Mouse (Mus musculus) cortical plate, adult 2 months (tissue): ENCODE data around the gene Tlx2.

Source experiments
- CTCF ChIP-seq: fragments of 200-500 bp; IDR thresholded peaks from 2 replicates; pipeline ENCODE4 v1.5.1; 2011; ENCODE audit warnings: mild to moderate bottlenecking, control low read depth, low read length; ENCODE audit not compliant: insufficient read depth; ENCODE audit errors: extremely low read depth
- POLR2A ChIP-seq: fragments of 200-500 bp; IDR thresholded peaks from 2 replicates; pipeline ENCODE4 v1.6.1; 2011; ENCODE audit warnings: mild to moderate bottlenecking, low read length, control low read depth; ENCODE audit not compliant: insufficient read depth; ENCODE audit errors: extremely low read depth

GRCm38 (mm10) chr6:83117616-83118015, 47.5 kb upstream of the Tlx2 start:
- TF ChIP-seq POLR2A (no peak), CTCF (no peak)
